Mouse (Mus musculus): ENCODE data around the gene Ppp1r1b. TPM values are rescaled to one million over a fixed set of nuclear protein-coding genes. Genes with fewer than 3 reads are reported as not detected.

Ppp1r1b gene
- polyA plus RNA-seq, 1 experiment from 2014 or later = 2.7 TPM

GRCm38 (mm10) chr11:98328371-98329069, 19.7 kb upstream of the Ppp1r1b start:
- no peak for DNase-seq (ENCODE audit: low spot score)

- DNase-seq (ENCODE audit: low spot score) = no peak
Observed at GRCm38 (mm10) chr11:98329081-98329959, 18.9 kb upstream of the Ppp1r1b start, which contains the start of gene Neurod2. Neurod2 (minus strand) TSS chr11:98329648.

- DNase-seq (ENCODE audit: low spot score) = no peak
Observed at GRCm38 (mm10) chr11:98329960-98330744, 18.1 kb upstream of the Ppp1r1b start.

GRCm38 (mm10) chr11:98330745-98331204, 17.4 kb upstream of the Ppp1r1b start:
- no peak for DNase-seq (ENCODE audit: low spot score)

GRCm38 (mm10) chr11:98331401-98331800, 16.8 kb upstream of the Ppp1r1b start:
- DNase-seq (ENCODE audit: low spot score) = no peak

- no peak for DNase-seq (ENCODE audit: low spot score)
Observed at GRCm38 (mm10) chr11:98332186-98332585, 16.0 kb upstream of the Ppp1r1b start.

- DNase-seq (ENCODE audit: low spot score) = no peak
Observed at GRCm38 (mm10) chr11:98332841-98333240, 15.4 kb upstream of the Ppp1r1b start.

GRCm38 (mm10) chr11:98333263-98333696, 14.9 kb upstream of the Ppp1r1b start:
- no peak for DNase-seq (ENCODE audit: low spot score)

GRCm38 (mm10) chr11:98333981-98334741, 14.0 kb upstream of the Ppp1r1b start:
- DNase-seq (ENCODE audit: low spot score) = no peak

GRCm38 (mm10) chr11:98335250-98335649, 13.0 kb upstream of the Ppp1r1b start:
- no peak for DNase-seq (ENCODE audit: low spot score)

- no peak for DNase-seq (ENCODE audit: low spot score)
Observed at GRCm38 (mm10) chr11:98336245-98337107, 11.7 kb upstream of the Ppp1r1b start.

- no peak for DNase-seq (ENCODE audit: low spot score)
Observed at GRCm38 (mm10) chr11:98338507-98338961, 9.7 kb upstream of the Ppp1r1b start.

GRCm38 (mm10) chr11:98339071-98339501, 9.1 kb upstream of the Ppp1r1b start:
- DNase-seq (ENCODE audit: low spot score) = no peak

GRCm38 (mm10) chr11:98339679-98340287, 8.4 kb upstream of the Ppp1r1b start:
- no peak for DNase-seq (ENCODE audit: low spot score)

- no peak for DNase-seq (ENCODE audit: low spot score)
Observed at GRCm38 (mm10) chr11:98340597-98340996, 7.6 kb upstream of the Ppp1r1b start.

- DNase-seq (ENCODE audit: low spot score) = no peak
Observed at GRCm38 (mm10) chr11:98341174-98341573, 7.0 kb upstream of the Ppp1r1b start.

GRCm38 (mm10) chr11:98342000-98342945, 5.9 kb upstream of the Ppp1r1b start:
- peak; percentile 88 for DNase-seq (ENCODE audit: low spot score)

GRCm38 (mm10) chr11:98345253-98345652, 3.0 kb upstream of the Ppp1r1b start:
- DNase-seq (ENCODE audit: low spot score) = peak; percentile 74
